Mouse (Mus musculus) embryonic fibroblast, embryonic 13.5 days (primary cell): Measurements from ENCODE around the gene Prrt2.

Experiments
- CTCF ChIP-seq: IDR thresholded peaks from 2 replicates; pipeline ENCODE4 v1.5.1; 2011; ENCODE audit warnings: mild to moderate bottlenecking, control low read depth, low read length, moderate library complexity, borderline replicate concordance; ENCODE audit not compliant: insufficient read depth
- POLR2A ChIP-seq: IDR thresholded peaks from 2 replicates; pipeline ENCODE4 v1.6.1; 2011; ENCODE audit warnings: low read depth, mild to moderate bottlenecking, control low read depth, low read length, moderate library complexity

- TF ChIP-seq POLR2A, result peak; percentile 81
- TF ChIP-seq CTCF, result peak; percentile 82; the same call in 1 of the 2 replicates
These were observed 3.9 kb upstream of the Prrt2 start for GRCm38 (mm10) chr7:127024755-127025555.
